Mouse (Mus musculus) right cerebral cortex, postnatal 14 days (tissue): ENCODE measurements around the gene Brwd1.
"Not testable (repeated sequence)": the region's sequence is repeated elsewhere in the genome, so short reads cannot be mapped to it uniquely, and the experiment has no call there.

ENCODE experiments used
- DNase-seq: peaks from one replicate; pipeline ENCODE4 v3.0.0; 2022

The Brwd1 gene

DNA sequence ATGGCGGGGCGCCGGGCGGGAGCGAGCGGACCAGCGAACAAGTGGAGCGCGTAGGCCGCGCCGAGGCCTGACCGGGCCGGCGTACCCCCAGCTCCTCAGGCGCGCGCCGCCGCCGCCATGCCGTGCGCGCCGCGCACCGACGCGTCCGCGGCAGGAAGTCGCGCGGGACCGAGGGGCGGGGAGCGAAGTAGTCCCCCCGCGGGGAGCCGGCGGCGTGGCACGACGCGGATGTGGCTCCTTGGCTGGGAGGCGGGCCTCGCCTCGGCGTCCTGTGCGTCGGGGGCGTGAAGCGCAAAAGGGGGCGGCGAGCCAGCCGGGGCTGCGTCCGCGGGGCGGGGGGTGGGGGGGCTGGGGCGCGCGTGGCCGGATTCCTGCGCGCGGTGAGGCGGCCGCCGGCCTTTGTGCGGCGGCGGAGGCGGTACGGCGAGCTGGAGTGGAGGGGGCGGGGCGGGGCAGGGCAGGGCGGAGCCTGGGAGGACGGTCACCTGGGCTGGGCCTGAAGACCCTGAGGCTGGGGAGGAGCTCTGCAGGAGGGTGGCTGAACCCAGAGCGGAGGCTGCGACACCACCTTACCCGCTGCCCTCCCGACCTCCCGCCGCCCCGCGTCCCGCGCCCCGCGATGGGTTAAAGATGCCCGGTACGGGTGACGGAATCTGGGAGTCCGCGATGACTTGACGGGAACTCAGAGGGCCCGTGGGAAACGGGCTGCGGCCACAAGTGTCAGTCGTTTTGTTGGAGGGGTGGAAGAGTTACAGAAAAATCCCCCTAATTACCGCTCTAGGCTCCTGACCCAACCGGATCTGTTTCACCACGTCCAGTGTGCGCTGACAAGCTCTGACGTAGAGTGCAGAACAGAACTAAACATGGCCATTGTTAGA, at the start of gene Brwd1:
TSS of gene Brwd1 (minus strand) at position 226 of the 878 bp plus-strand sequence.
- DNase-seq: peak; percentile 93

DNA sequence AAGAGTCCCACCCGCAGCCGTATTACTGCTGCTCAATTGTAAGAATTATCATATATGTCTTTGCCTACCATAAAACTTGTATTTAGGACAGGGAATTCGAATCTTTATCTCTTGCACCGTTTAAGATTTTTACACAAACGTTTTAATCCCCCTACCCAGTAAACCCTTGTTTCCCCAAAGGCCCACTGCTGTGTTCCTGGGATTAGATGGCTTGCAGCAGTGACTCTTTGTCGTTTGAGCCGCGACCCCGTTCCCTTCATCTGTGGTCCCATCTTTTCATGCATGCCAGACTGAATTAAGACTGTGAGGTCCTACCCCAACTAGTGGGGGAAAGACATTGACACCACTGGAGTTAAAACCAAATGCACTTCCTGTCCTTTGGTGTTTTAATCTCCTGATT, 46.1 kb upstream of the Brwd1 start:
- DNase-seq: no peak

DNA sequence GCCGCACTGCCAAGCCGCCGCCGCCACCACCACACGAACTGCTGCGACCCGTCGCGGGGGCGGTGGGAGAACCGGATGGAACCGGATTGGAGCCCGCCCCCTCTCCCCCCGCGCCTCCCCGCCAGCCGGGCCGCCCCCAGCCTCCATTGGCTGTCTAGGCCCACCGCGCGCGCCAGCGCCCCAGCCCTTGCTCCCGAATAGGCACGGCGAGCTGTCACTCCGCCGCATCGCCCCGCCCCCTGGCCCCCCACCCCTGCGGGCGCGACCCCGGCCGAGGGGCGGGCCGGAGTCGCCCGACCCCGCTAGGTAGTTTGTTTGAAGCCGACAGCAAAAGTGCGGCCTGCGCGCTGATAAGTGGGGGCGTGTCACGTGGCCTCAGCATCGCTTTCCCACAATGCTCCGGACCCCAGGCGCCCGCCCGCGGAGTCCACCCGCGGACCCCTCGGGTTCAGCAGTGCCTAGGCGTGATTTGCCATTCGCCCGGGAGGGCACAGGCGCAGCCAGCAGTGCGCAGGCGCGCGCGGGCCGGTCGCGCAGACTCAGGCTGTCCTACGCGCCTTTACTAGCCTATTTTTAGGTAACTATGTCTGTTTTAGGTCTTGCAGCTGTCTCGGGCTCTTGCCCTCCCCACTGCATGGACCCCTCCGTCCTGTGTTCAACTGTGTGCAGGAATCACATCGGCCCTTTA, 45.5 kb upstream of the Brwd1 start, which contains the start of gene Hmgn1:
TSS of gene Hmgn1 (minus strand) at position 73 of the 688 bp plus-strand sequence.
- DNase-seq: peak; percentile 97

- DNase-seq: no peak
These were observed 44.9 kb upstream of the Brwd1 start for GRCm38 (mm10) chr16:96127288-96127656.

GRCm38 (mm10) chr16:96126684-96127171, 44.4 kb upstream of the Brwd1 start:
- no peak for DNase-seq

DNA sequence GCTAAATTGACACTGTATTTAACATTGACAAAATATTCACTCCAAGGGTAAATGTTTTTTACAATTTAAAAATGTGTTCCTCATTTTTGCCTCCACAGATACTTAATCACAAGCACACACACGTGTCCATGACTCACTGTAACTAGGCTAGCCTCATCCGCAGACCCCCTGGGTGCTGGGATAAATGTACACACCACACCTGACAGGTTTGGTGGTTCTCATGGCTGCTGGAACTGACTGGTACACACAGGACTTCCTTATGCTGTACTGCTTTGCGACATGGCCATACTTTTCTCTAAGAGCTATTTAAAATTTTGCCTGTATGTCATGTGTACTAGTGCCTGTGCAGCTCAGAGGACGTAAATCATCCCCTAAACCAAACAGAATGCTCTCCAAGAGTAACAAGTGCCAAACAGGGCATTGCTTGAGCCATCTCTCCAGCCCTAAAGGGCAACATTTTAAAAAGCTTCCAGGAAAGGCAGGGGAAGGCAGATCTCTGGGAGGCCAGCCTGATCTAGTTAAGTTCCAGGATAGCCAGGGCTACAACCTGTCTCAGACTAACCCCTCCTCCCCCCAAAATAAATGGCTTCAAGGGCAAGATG, 37.8 kb upstream of the Brwd1 start:
- no peak for DNase-seq

GRCm38 (mm10) chr16:96114729-96115128, 32.4 kb upstream of the Brwd1 start:
- no peak for DNase-seq

- DNase-seq: no peak
These were observed 30.4 kb upstream of the Brwd1 start for GRCm38 (mm10) chr16:96112769-96113168.

- no peak for DNase-seq
These were observed 28.5 kb upstream of the Brwd1 start for GRCm38 (mm10) chr16:96110655-96111345.

GRCm38 (mm10) chr16:96109673-96110072, 27.3 kb upstream of the Brwd1 start:
- DNase-seq: no peak

DNA sequence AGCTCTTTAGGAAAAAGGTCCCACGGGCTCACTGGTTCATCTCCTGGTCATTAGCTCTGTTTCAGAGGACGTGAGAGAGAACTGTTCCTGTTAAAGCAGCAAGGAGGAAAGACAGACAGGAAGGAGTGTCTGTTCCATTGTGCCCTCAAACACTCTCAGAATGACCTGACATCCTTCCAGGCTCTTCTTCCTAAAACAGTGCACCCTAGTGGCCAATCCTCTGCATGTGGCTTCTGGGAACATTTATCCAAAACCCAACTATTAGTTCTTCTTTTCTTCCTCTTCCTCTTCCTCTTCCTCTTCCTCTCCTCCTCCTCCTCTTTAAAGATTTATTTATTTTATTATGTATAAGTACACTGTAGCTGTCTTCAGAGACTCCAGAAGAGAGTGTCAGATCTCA, 20.7 kb upstream of the Brwd1 start:
- no peak for DNase-seq

- DNase-seq: not testable (repeated sequence)
These were observed 15.5 kb upstream of the Brwd1 start for GRCm38 (mm10) chr16:96097811-96098210.

- no peak for DNase-seq
These were observed 13.6 kb upstream of the Brwd1 start for GRCm38 (mm10) chr16:96095966-96096365.

- DNase-seq: no peak
These were observed 9.5 kb upstream of the Brwd1 start for GRCm38 (mm10) chr16:96091515-96092504.

- DNase-seq: no peak
These were observed 5.8 kb upstream of the Brwd1 start for GRCm38 (mm10) chr16:96088120-96088519.

DNA sequence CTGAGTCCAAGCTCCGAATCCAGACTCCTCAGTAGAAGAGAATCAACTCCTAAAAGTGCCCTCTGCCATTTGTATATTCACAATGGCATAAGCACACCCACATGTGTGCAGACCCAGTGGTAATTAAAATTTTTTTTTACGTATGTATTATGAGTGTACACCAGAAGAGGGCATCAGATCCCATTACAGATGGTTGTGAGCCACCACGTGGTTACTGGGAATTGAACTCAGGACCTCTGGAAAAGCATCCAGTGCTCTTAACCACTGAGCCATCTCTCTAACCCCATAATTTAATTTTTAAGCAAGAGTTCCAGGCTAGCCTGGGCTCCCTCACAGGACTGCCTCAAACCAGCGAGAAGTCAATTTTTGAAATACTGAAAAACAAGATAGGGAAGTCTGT, 5.1 kb upstream of the Brwd1 start:
- DNase-seq: no peak

- no peak for DNase-seq
These were observed 4.7 kb upstream of the Brwd1 start for GRCm38 (mm10) chr16:96087001-96087400.

DNA sequence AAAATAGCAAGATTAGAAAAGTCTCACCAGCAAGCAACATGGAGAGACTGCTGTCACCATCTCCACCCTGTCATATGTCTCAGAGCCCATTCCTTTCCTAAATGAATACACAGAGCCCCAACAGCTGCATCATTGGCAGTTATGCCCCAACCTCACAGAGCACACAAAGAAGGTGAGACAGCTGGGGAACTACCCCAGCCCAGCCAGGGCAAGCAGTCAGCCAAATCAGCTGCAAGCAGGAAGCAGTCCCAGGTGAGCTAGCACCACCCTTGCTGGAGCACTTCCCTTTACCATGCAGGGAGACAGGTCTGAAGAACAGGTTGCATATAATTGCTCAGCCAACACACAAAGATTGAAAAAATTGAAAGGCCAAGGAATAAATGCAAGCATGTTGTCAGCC, 3.3 kb upstream of the Brwd1 start:
- DNase-seq: no peak

DNA sequence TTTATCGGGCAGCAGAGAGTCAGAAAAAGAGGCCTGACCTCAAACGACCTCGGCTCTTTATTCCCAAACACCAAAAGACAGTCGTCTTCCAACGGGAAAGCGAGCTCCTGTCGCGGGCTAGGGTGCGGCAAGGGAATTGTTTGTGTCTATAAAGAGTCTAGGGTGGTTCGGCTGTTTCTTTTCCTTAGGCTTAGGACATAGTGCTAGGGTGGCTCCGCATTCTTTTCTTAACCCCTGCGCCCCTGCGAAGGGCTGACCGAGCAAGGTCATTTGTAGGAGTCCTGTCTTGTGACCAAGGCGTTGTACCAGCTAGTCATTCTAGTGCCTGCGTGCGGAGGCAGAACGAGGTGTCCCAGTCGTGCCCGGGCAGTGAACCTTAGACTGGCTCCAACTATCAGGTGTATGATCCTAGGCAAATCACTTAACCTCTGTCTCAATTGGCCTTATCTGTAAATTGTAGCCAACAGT, 887 bp upstream of the Brwd1 start:
- no peak for DNase-seq

GRCm38 (mm10) chr16:96081742-96082241, 534 bp downstream of the Brwd1 start:
- DNase-seq: peak; percentile 54

GRCm38 (mm10) chr16:96081331-96081730, 995 bp downstream of the Brwd1 start:
- peak; percentile 83 for DNase-seq
